Mouse (Mus musculus) cortical plate, adult 2 months (tissue): ENCODE results near the gene Cops7a.

Experiments used
- CTCF ChIP-seq: fragments of 200-500 bp; IDR thresholded peaks from 2 replicates; pipeline ENCODE4 v1.5.1; 2011; ENCODE audit warnings: mild to moderate bottlenecking, control low read depth, low read length; ENCODE audit not compliant: insufficient read depth; ENCODE audit errors: extremely low read depth
- POLR2A ChIP-seq: fragments of 200-500 bp; IDR thresholded peaks from 2 replicates; pipeline ENCODE4 v1.6.1; 2011; ENCODE audit warnings: mild to moderate bottlenecking, low read length, control low read depth; ENCODE audit not compliant: insufficient read depth; ENCODE audit errors: extremely low read depth

- no peak for TF ChIP-seq POLR2A
- no peak for TF ChIP-seq CTCF
These were observed 47.0 kb downstream of the Cops7a start for GRCm38 (mm10) chr6:124918331-124918690.
